ENCODE assay signal across 16 mouse cellular contexts in genomic region chr17:13052124-13052813, GRCm38 (mm10). TPM values are rescaled to one million over a fixed set of nuclear protein-coding genes. Genes with fewer than 3 reads are reported as not detected.
DNase-seq lines count a peak whose midpoint lies in the region; ATAC-seq and TF ChIP-seq lines count a peak whose summit lies in the region.
"Not testable (repeated sequence)": the region's sequence is repeated elsewhere in the genome, so short reads cannot be mapped to it uniquely, and the experiment has no call there.
"Had no signal": no experiment of that assay in that cellular context is flagged by ENCODE, and none has a peak within 500 bp of the region (broad histone marks: within the 10 kb centered on the region; RNA-seq: fewer than 3 reads in every experiment).

Gene Gpr31b (minus strand): TSS chr17:13052296.

- ATAC-seq in forebrain, embryonic 13.5 days = 0 out of 2 replicates have a peak, but pooled peaks have one; percentile 27
- ATAC-seq in heart, embryonic 15.5 days (replicated peaks; ENCODE audit: insufficient number of reproducible peaks, insufficient read depth, low FRiP score, low read depth) = peak; percentile 60; the same call in 1 of the 2 replicates
- ATAC-seq in hindbrain, embryonic 16.5 days = peak; percentile 40; the same call in 1 of the 2 replicates
- peak; percentile 81 for ATAC-seq in lung, embryonic 14.5 days (ENCODE audit: insufficient read depth)
- peak; percentile 67 for ATAC-seq in monocyte, adult 5-6 weeks (replicated peaks; ENCODE audit: insufficient number of reproducible peaks, low FRiP score, low TSS enrichment, poor library complexity, severe bottlenecking)

- peak; percentile 12 to 53 for DNase-seq in heart, adult 18-20 months
- DNase-seq in lung, embryonic 14.5 days = not testable (repeated sequence)
- DNase-seq in lung, postnatal 25 days (ENCODE audit: low spot score) = peak; percentile 5

- not testable (repeated sequence) for H3K36me3 ChIP-seq in forebrain, embryonic 13.5 days (ENCODE audit: poor library complexity, severe bottlenecking); heart, embryonic 15.5 days; hindbrain, embryonic 16.5 days (ENCODE audit: control insufficient read depth, insufficient read depth, low read length); lung, embryonic 14.5 days (ENCODE audit: insufficient read depth)

- not testable (repeated sequence) for H3K9me3 ChIP-seq in forebrain, embryonic 13.5 days (replicated peaks); heart, embryonic 15.5 days (replicated peaks); hindbrain, embryonic 16.5 days (ENCODE audit: control insufficient read depth, low read length); lung, embryonic 14.5 days (ENCODE audit: low read depth, low read length)

- WGBS in forebrain, embryonic 13.5 days = 83% methylated on average over 2 of the region's 8 CpGs
- 61% methylated on average over 2 of the region's 8 CpGs for WGBS in heart, embryonic 15.5 days
- 80% methylated on average over 1 of the region's 8 CpGs for WGBS in hindbrain, embryonic 16.5 days
- WGBS in lung, embryonic 14.5 days = no CpG with 5 or more reads among the region's 8 CpGs

- not testable (repeated sequence) for H3K27me3 ChIP-seq in forebrain, embryonic 13.5 days; heart, embryonic 15.5 days; hindbrain, embryonic 16.5 days (replicated peaks; ENCODE audit: control insufficient read depth, insufficient read depth, low read length); lung, embryonic 14.5 days (ENCODE audit: insufficient read depth, low read length)

- H3K4me1 ChIP-seq in forebrain, embryonic 13.5 days; heart, embryonic 15.5 days (replicated peaks); hindbrain, embryonic 16.5 days (ENCODE audit: control insufficient read depth, insufficient read depth, low read depth, low read length); lung, embryonic 14.5 days (ENCODE audit: insufficient read depth): not testable (repeated sequence)

- not testable (repeated sequence) for H3K9ac ChIP-seq in forebrain, embryonic 13.5 days; heart, embryonic 15.5 days; hindbrain, embryonic 16.5 days (ENCODE audit: low read depth, low read length); lung, embryonic 14.5 days

- not testable (repeated sequence) for H3K27ac ChIP-seq in forebrain, embryonic 13.5 days; heart, embryonic 15.5 days; hindbrain, embryonic 16.5 days (ENCODE audit: low read depth, low read length); lung, embryonic 14.5 days (ENCODE audit: low read depth)

- TF ChIP-seq CTCF in lung, embryonic 14.5 days (IDR thresholded peaks at IDR 0.05; ENCODE audit: low read depth) = not testable (repeated sequence)

- H3K4me3 ChIP-seq in forebrain, embryonic 13.5 days; heart, embryonic 15.5 days; hindbrain, embryonic 16.5 days (ENCODE audit: low read length); lung, embryonic 14.5 days (ENCODE audit: low read depth, low read length): not testable (repeated sequence)

- not testable (repeated sequence) for H3K4me2 ChIP-seq in forebrain, embryonic 13.5 days; heart, embryonic 15.5 days; hindbrain, embryonic 16.5 days (ENCODE audit: low read length); lung, embryonic 14.5 days

RNA-seq across cellular contexts. Expression of gene Gpr31b, which starts in this region (rescaled TPM):
- polyA plus RNA-seq in forebrain, embryonic 13.5 days (2015; fragmentation: Nextera tagmentation; extraction: Ambion mirVana) = not detected in 2 replicates
- total RNA-seq in heart, adult 18-20 months (2021) = under 1 TPM in 1 of 2 experiments, not detected in 1; 0.32 TPM
- 0.22 TPM in 1 of 2 replicates, not detected in the other for polyA plus RNA-seq in heart, embryonic 15.5 days (2015; fragmentation: Nextera tagmentation; extraction: Ambion mirVana)
- polyA plus RNA-seq in hindbrain, embryonic 16.5 days (2015; fragmentation: Nextera tagmentation; extraction: Ambion mirVana) = 0.16 TPM in 1 of 2 replicates, not detected in the other
- not detected in 2 replicates for polyA plus RNA-seq in lung, embryonic 14.5 days (2014; fragmentation: Nextera tagmentation; extraction: Ambion mirVana)
- 1.3 to 2.8 TPM in 2 of 3 replicates, not detected in the other for total RNA-seq in monocyte, adult 5-6 weeks (2017)
- total RNA-seq: ES-E14; gastrocnemius, adult 8-10 months; gastrocnemius, postnatal 36 days; heart, postnatal 36 days had no signal
- polyA plus RNA-seq: embryonic facial prominence, embryonic 10.5 days; embryonic facial prominence, embryonic 14.5 days; heart, embryonic 10.5 days; hindbrain, embryonic 12.5 days; intestine, embryonic 16.5 days had no signal

Comparison
In these comparisons a context has a peak if more than half of its experiments do, and no peak if none do; other contexts are left out.
1. Peak in ATAC-seq in forebrain, embryonic 13.5 days; RNA of the gene not detected or under 1 TPM.
2. Peak in DNase-seq in heart, adult 18-20 months; RNA of the gene not detected or under 1 TPM.
3. Peak in ATAC-seq in heart, embryonic 15.5 days; RNA of the gene not detected or under 1 TPM.
4. Peak in ATAC-seq in hindbrain, embryonic 16.5 days; RNA of the gene not detected or under 1 TPM.
5. Peak in ATAC-seq in lung, embryonic 14.5 days; RNA of the gene not detected or under 1 TPM.
6. ATAC-seq: peak in every context shown above with its lines; median percentile 81 in lung, embryonic 14.5 days; 67 in monocyte, adult 5-6 weeks; 60 in heart, embryonic 15.5 days; 40 in hindbrain, embryonic 16.5 days; 27 in forebrain, embryonic 13.5 days.